Mouse (Mus musculus) ES-Bruce4 (cell line): ENCODE measurements around the gene Gm10184.

ENCODE experiments used
- CTCF ChIP-seq: IDR thresholded peaks from one replicate; pipeline ENCODE4 v1.8.1; 2011; ENCODE audit warnings: low read depth, low read length
- EP300 ChIP-seq: IDR thresholded peaks from 2 replicates; pipeline ENCODE4 v1.6.1; 2011; ENCODE audit warnings: low read depth, low read length; ENCODE audit not compliant: insufficient read depth
- POLR2A ChIP-seq: IDR thresholded peaks from one replicate; pipeline ENCODE4 v1.8.1; 2011; ENCODE audit warnings: low read length; ENCODE audit not compliant: insufficient read depth

DNA sequence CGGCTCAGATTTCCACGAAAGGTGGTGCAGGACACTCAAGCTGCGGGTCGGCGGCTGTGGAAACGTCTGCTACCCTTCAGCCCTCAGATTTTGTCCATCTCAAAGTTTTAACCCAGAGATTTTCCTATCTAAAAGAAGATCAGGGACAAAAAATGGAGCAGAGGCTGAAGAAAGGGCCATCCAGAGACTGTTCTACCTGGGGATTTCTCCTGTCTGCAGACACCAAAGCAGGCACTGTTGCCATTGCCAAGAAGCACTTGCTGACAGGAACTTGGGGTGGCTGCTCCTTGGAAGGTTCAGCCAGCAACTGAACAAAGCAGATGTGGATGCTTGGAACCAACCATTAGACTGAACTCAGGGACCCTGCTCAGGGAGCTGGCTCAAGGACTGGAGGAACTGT, at the start of gene Gm10184:
- TF ChIP-seq POLR2A, result no peak
- no peak for TF ChIP-seq CTCF
- no peak for TF ChIP-seq EP300
